In the genomic region with DNA sequence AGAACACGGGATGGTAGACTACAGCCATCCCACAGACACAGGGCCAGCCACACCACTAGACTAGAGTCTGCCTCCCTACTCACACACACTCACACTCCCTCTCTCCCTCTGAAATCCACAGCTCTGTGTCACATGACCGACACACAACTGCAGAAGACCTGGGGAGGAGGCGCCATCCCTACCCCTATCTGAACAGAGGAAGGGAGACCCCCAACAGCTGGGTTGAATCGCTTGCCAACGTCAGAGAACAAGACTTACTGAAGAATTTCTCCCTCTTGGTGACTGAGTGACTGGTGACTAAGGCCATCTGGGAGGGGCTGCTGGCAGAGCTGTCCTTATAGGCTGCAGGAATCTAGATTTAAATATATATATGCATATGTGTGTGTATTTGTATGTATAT, we compare ENCODE assay signal across 17 mouse cellular contexts.
DNase-seq lines count a peak whose midpoint lies in the region; ATAC-seq lines count a peak whose summit lies in the region.
"Had no signal": no experiment of that assay in that cellular context is flagged by ENCODE, and none has a peak within 500 bp of the region (broad histone marks: within the 10 kb centered on the region; RNA-seq: fewer than 3 reads in every experiment).

No protein-coding gene starts in this region.

- H3K4me1 ChIP-seq in hindbrain, embryonic 10.5 days (replicated peaks): peaks cover 35% of the 10 kb centered on the region
- H3K4me1 ChIP-seq in hindbrain, embryonic 11.5 days (replicated peaks; ENCODE audit: control insufficient read depth, insufficient read depth, low read length): 0 out of 2 replicates have a peak, but pooled peaks cover 2% of the 10 kb centered on the region
- H3K4me1 ChIP-seq in midbrain, embryonic 11.5 days (ENCODE audit: control insufficient read depth, insufficient read depth, low read length): peaks cover 13% of the 10 kb centered on the region; the same call in 1 of the 2 replicates
- peaks cover 24% of the 10 kb centered on the region for H3K4me1 ChIP-seq in midbrain, embryonic 15.5 days
- H3K4me1 ChIP-seq in embryonic facial prominence, embryonic 14.5 days (ENCODE audit: control insufficient read depth, insufficient read depth, low read length): peaks cover 26% of the 10 kb centered on the region

- H3K27me3 ChIP-seq in hindbrain, embryonic 10.5 days (ENCODE audit: insufficient read depth, poor library complexity, severe bottlenecking): no peaks in the 10 kb centered on the region
- no peaks in the 10 kb centered on the region for H3K27me3 ChIP-seq in hindbrain, embryonic 11.5 days (ENCODE audit: control insufficient read depth, insufficient read depth, low read length)
- no peaks in the 10 kb centered on the region for H3K27me3 ChIP-seq in midbrain, embryonic 11.5 days (ENCODE audit: control insufficient read depth, insufficient read depth, low read length)
- no peaks in the 10 kb centered on the region for H3K27me3 ChIP-seq in midbrain, embryonic 15.5 days (replicated peaks)
- no peaks in the 10 kb centered on the region for H3K27me3 ChIP-seq in embryonic facial prominence, embryonic 14.5 days (replicated peaks; ENCODE audit: control insufficient read depth, insufficient read depth, low read length)

- H3K27ac ChIP-seq in hindbrain, embryonic 10.5 days: 0 out of 2 replicates have a peak overlapping the region, but pooled peaks have one; percentile 19
- no peak overlapping the region for H3K27ac ChIP-seq in hindbrain, embryonic 11.5 days (ENCODE audit: low read depth, low read length)
- H3K27ac ChIP-seq in midbrain, embryonic 11.5 days (ENCODE audit: low read depth, low read length): no peak overlapping the region
- no peak overlapping the region for H3K27ac ChIP-seq in midbrain, embryonic 15.5 days
- H3K27ac ChIP-seq in embryonic facial prominence, embryonic 14.5 days (replicated peaks; ENCODE audit: low read depth, low read length): peak overlapping the region; percentile 74
- H3K27ac ChIP-seq: heart, adult 2 months had no signal

- H3K36me3 ChIP-seq in hindbrain, embryonic 10.5 days: no peaks in the 10 kb centered on the region
- no peaks in the 10 kb centered on the region for H3K36me3 ChIP-seq in hindbrain, embryonic 11.5 days (ENCODE audit: control insufficient read depth, insufficient read depth, low read length)
- no peaks in the 10 kb centered on the region for H3K36me3 ChIP-seq in midbrain, embryonic 11.5 days (ENCODE audit: control insufficient read depth, insufficient read depth, low read length)
- H3K36me3 ChIP-seq in midbrain, embryonic 15.5 days (replicated peaks): no peaks in the 10 kb centered on the region
- no peaks in the 10 kb centered on the region for H3K36me3 ChIP-seq in embryonic facial prominence, embryonic 14.5 days (ENCODE audit: control insufficient read depth, insufficient read depth, low read length)

- no peak for ATAC-seq in hindbrain, embryonic 11.5 days (ENCODE audit: low FRiP score)
- ATAC-seq in midbrain, embryonic 11.5 days (ENCODE audit: low FRiP score): no peak
- no peak for ATAC-seq in midbrain, embryonic 15.5 days (replicated peaks)
- ATAC-seq in embryonic facial prominence, embryonic 14.5 days (ENCODE audit: low read depth): no peak
- ATAC-seq: forebrain, postnatal 0 days; inflammation-experienced regulatory T-cells, adult 6 months had no signal

- H3K4me3 ChIP-seq in hindbrain, embryonic 10.5 days: no peak overlapping the region
- no peak overlapping the region for H3K4me3 ChIP-seq in hindbrain, embryonic 11.5 days (ENCODE audit: low read depth, low read length)
- H3K4me3 ChIP-seq in midbrain, embryonic 11.5 days (ENCODE audit: low read depth, low read length): no peak overlapping the region
- no peak overlapping the region for H3K4me3 ChIP-seq in midbrain, embryonic 15.5 days
- no peak overlapping the region for H3K4me3 ChIP-seq in embryonic facial prominence, embryonic 14.5 days (ENCODE audit: low read depth, low read length)
- H3K4me3 ChIP-seq: heart, adult 2 months had no signal

- H3K9me3 ChIP-seq in hindbrain, embryonic 10.5 days: no peaks in the 10 kb centered on the region
- no peaks in the 10 kb centered on the region for H3K9me3 ChIP-seq in hindbrain, embryonic 11.5 days (ENCODE audit: control insufficient read depth, low read length)
- no peaks in the 10 kb centered on the region for H3K9me3 ChIP-seq in midbrain, embryonic 11.5 days (ENCODE audit: control insufficient read depth, low read length)
- no peaks in the 10 kb centered on the region for H3K9me3 ChIP-seq in midbrain, embryonic 15.5 days
- no peaks in the 10 kb centered on the region for H3K9me3 ChIP-seq in embryonic facial prominence, embryonic 14.5 days (ENCODE audit: control insufficient read depth, low read length)

- no peak for DNase-seq in hindbrain, embryonic 10.5 days (ENCODE audit: low spot score)
- DNase-seq in hindbrain, embryonic 11.5 days (ENCODE audit: low spot score): no peak
- DNase-seq in midbrain, embryonic 11.5 days (ENCODE audit: low spot score, missing footprints): peak; percentile 45
- peak; percentile 48 for DNase-seq in embryonic facial prominence, embryonic 14.5 days (ENCODE audit: low spot score)
- DNase-seq in lung, postnatal 4 days: peak; percentile 34 to 71
- no peak for DNase-seq in frontal cortex, postnatal 36 days (ENCODE audit: low spot score in 2 of 2)
- DNase-seq: adrenal gland, postnatal 10 days; B cell, adult 2 months; cerebellum, adult 11 months; cerebellum, postnatal 14 days; forebrain, postnatal 0 days; gastrocnemius, postnatal 10 days; heart, adult 2 months; heart, postnatal 4 days; kidney, postnatal 4 days had no signal

- H3K4me2 ChIP-seq in hindbrain, embryonic 11.5 days (replicated peaks; ENCODE audit: low read depth, low read length): no peak overlapping the region
- no peak overlapping the region for H3K4me2 ChIP-seq in midbrain, embryonic 11.5 days
- H3K4me2 ChIP-seq in midbrain, embryonic 15.5 days: no peak overlapping the region
- H3K4me2 ChIP-seq in embryonic facial prominence, embryonic 14.5 days (ENCODE audit: low read depth, low read length): no peak overlapping the region

- 73% methylated on average over 5 of the region's 5 CpGs for WGBS in hindbrain, embryonic 10.5 days
- WGBS in hindbrain, embryonic 11.5 days: 71% methylated on average over 5 of the region's 5 CpGs
- WGBS in midbrain, embryonic 11.5 days: 74% methylated on average over 5 of the region's 5 CpGs
- WGBS in midbrain, embryonic 15.5 days: 75% methylated on average over 5 of the region's 5 CpGs
- WGBS in embryonic facial prominence, embryonic 14.5 days: 75% methylated on average over 5 of the region's 5 CpGs

- H3K9ac ChIP-seq in hindbrain, embryonic 11.5 days (ENCODE audit: low read depth, low read length): no peak overlapping the region
- H3K9ac ChIP-seq in midbrain, embryonic 11.5 days (ENCODE audit: low read length): no peak overlapping the region
- H3K9ac ChIP-seq in midbrain, embryonic 15.5 days: no peak overlapping the region
- no peak overlapping the region for H3K9ac ChIP-seq in embryonic facial prominence, embryonic 14.5 days (ENCODE audit: low read depth, low read length)
- H3K9ac ChIP-seq: forebrain, postnatal 0 days had no signal

Comparison
In these comparisons a context has a peak if more than half of its experiments do, and no peak if none do; other contexts are left out.
1. H3K27ac ChIP-seq: peak in hindbrain, embryonic 10.5 days (single experiment) and embryonic facial prominence, embryonic 14.5 days (single experiment); none in hindbrain, embryonic 11.5 days (single experiment), midbrain, embryonic 11.5 days (single experiment) and midbrain, embryonic 15.5 days (single experiment).
2. DNase-seq: peak in midbrain, embryonic 11.5 days (single experiment), embryonic facial prominence, embryonic 14.5 days (single experiment) and lung, postnatal 4 days (2 of 2); none in hindbrain, embryonic 10.5 days (single experiment), hindbrain, embryonic 11.5 days (single experiment) and frontal cortex, postnatal 36 days (0 of 2).